Mouse (Mus musculus) CH12.LX (cell line): ENCODE measurements around the gene Lmod3.

Experiments used
- CTCF ChIP-seq, 2 experiments: IDR thresholded peaks in 1 of 2; conservative IDR thresholded peaks in 1 of 2; 2 replicates each; pipeline ENCODE4 v1.5.1; 2011 to 2012; ENCODE audit warnings: low read depth in 2 of 2, low read length in 2 of 2, improper control_type of control experiment in 1 of 2, inconsistent platforms in 1 of 2, mild to moderate bottlenecking in 1 of 2, moderate library complexity in 1 of 2
- EP300 ChIP-seq: IDR thresholded peaks from 2 replicates; pipeline ENCODE4 v1.6.1; 2011; ENCODE audit warnings: low read length, improper control_type of control experiment
- ETS1 ChIP-seq: conservative IDR thresholded peaks from 2 replicates; pipeline ENCODE4 v1.6.1; 2012; ENCODE audit warnings: low read depth, mild to moderate bottlenecking, inconsistent platforms, low read length, improper control_type of control experiment, moderate library complexity
- JUN ChIP-seq: IDR thresholded peaks from 2 replicates; pipeline ENCODE4 v1.6.1; 2011; ENCODE audit warnings: low read depth, mild to moderate bottlenecking, low read length, improper control_type of control experiment, moderate library complexity; ENCODE audit not compliant: insufficient read depth
- JUND ChIP-seq: conservative IDR thresholded peaks from 2 replicates; pipeline ENCODE4 v1.6.1; 2011; ENCODE audit warnings: low read depth, low read length, improper control_type of control experiment
- KAT2A ChIP-seq: IDR thresholded peaks from 2 replicates; pipeline ENCODE4 v1.6.1; 2012; ENCODE audit warnings: low read length, improper control_type of control experiment, inconsistent platforms; ENCODE audit not compliant: insufficient replicate concordance
- MAX ChIP-seq: IDR thresholded peaks from 2 replicates; pipeline ENCODE4 v1.6.1; 2011; ENCODE audit warnings: low read length, improper control_type of control experiment
- MEF2A ChIP-seq: IDR thresholded peaks from 2 replicates; pipeline ENCODE4 v1.6.1; 2014; ENCODE audit warnings: low read depth, mild to moderate bottlenecking, inconsistent platforms, low read length, improper control_type of control experiment, borderline replicate concordance
- RAD21 ChIP-seq: IDR thresholded peaks from 2 replicates; pipeline ENCODE4 v1.6.1; 2011; ENCODE audit warnings: low read depth, mild to moderate bottlenecking, low read length, improper control_type of control experiment, moderate library complexity
- SMC3 ChIP-seq: IDR thresholded peaks from 2 replicates; pipeline ENCODE4 v1.6.1; 2011; ENCODE audit warnings: low read depth, low read length, improper control_type of control experiment
- USF2 ChIP-seq: conservative IDR thresholded peaks from 2 replicates; pipeline ENCODE4 v1.6.1; 2011; ENCODE audit warnings: low read depth, low read length, improper control_type of control experiment
- ZKSCAN1 ChIP-seq: IDR thresholded peaks from 2 replicates; pipeline ENCODE4 v1.6.1; 2012; ENCODE audit warnings: low read depth, inconsistent platforms, low read length, improper control_type of control experiment, borderline replicate concordance
- ZNF384 ChIP-seq: IDR thresholded peaks from 2 replicates; pipeline ENCODE4 v1.6.1; 2012; ENCODE audit warnings: low read depth, low read length, improper control_type of control experiment, inconsistent platforms

- TF ChIP-seq EP300, result no peak
- TF ChIP-seq CTCF (conservative IDR thresholded peaks at IDR 0.05 in 1 of 2, IDR thresholded peaks at IDR 0.05 in 1 of 2; ENCODE audit: low read depth in 2 of 2, low read length in 2 of 2), result no peak
- TF ChIP-seq ZNF384, result no peak
- TF ChIP-seq SMC3, result no peak
- TF ChIP-seq ETS1, result no peak
- no peak for TF ChIP-seq JUND
- TF ChIP-seq JUN, result no peak
- TF ChIP-seq MEF2A, result no peak
- no peak for TF ChIP-seq MAX
- TF ChIP-seq RAD21, result no peak
- no peak for TF ChIP-seq KAT2A
- no peak for TF ChIP-seq USF2
- no peak for TF ChIP-seq ZKSCAN1
These were observed 12.5 kb downstream of the Lmod3 start for GRCm38 (mm10) chr6:97240092-97240491.
